ENCODE assay signal across 8 mouse cellular contexts in the genomic region with DNA sequence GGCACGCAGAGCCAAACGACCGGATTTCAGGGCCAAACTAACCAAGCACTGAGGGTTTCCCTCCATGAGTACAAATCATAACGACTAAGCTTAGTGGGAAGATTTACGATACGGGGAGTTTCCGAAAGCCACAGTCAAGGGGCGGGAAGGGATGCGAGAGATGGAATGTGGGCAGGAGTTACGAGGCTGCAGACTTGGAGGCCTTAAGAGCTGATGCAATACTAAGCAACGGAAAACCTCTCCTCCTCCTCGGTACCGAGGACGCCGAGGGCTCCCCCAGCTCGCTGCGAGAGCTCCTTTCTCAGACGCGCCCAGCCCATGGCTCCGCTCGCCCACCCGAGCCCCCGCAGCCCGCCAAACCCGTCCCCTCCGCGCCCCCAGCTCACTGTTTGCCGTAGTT. TPM values are rescaled to one million over a fixed set of nuclear protein-coding genes. Genes with fewer than 3 reads are reported as not detected.
DNase-seq lines count a peak whose midpoint lies in the region; ATAC-seq and TF ChIP-seq lines count a peak whose summit lies in the region.

No protein-coding gene starts in this region.

- no peaks in the 10 kb centered on the region for H3K9me3 ChIP-seq in hindbrain, embryonic 15.5 days

- TF ChIP-seq POLR2A in cortical plate, adult 2 months (IDR thresholded peaks at IDR 0.05; ENCODE audit: extremely low read depth, insufficient read depth, low read length): no peak

- H3K4me2 ChIP-seq in hindbrain, embryonic 15.5 days: peak overlapping the region; percentile 75

- TF ChIP-seq CTCF in cortical plate, adult 2 months (IDR thresholded peaks at IDR 0.05; ENCODE audit: extremely low read depth, insufficient read depth, low read length): no peak

- peak overlapping the region; percentile 87 for H3K9ac ChIP-seq in hindbrain, embryonic 15.5 days

- WGBS in hindbrain, embryonic 15.5 days: under 1% methylated on average over 28 of the region's 28 CpGs

- no peak for DNase-seq in frontal cortex, postnatal 14 days (ENCODE audit: low spot score in 2 of 2)
- DNase-seq in CD4-positive helper T cell, adult 2 months (ENCODE audit: low read depth, low spot score): peak; percentile 63
- no peak for DNase-seq in right cerebral cortex, postnatal 14 days
- no peak for DNase-seq in cerebellum, adult 11-12 months

- peak overlapping the region; percentile 67 for H3K4me3 ChIP-seq in cortical plate, adult 2 months (ENCODE audit: insufficient read depth, low read length)
- peak overlapping the region; percentile 98 for H3K4me3 ChIP-seq in hindbrain, embryonic 15.5 days

- H3K36me3 ChIP-seq in hindbrain, embryonic 15.5 days: peaks cover 30% of the 10 kb centered on the region

- peak; percentile 36; the same call in 1 of the 2 replicates for ATAC-seq in frontal cortex, adult (ENCODE audit: low TSS enrichment)
- ATAC-seq in hindbrain, embryonic 15.5 days (ENCODE audit: low FRiP score, low read depth): no peak
- ATAC-seq in megakaryocyte progenitor cell, adult 5-6 weeks (replicated peaks; ENCODE audit: poor library complexity): peak; percentile 45

- no peaks in the 10 kb centered on the region for H3K27me3 ChIP-seq in hindbrain, embryonic 15.5 days

- H3K4me1 ChIP-seq in cortical plate, adult 2 months (ENCODE audit: control insufficient read depth, insufficient read depth, low read length): no peaks in the 10 kb centered on the region
- peaks cover 12% of the 10 kb centered on the region for H3K4me1 ChIP-seq in hindbrain, embryonic 15.5 days (replicated peaks)

- no peak overlapping the region for H3K27ac ChIP-seq in cortical plate, adult 2 months (ENCODE audit: insufficient read depth, low read length)
- peak overlapping the region; percentile 84 for H3K27ac ChIP-seq in hindbrain, embryonic 15.5 days (replicated peaks)

RNA-seq across cellular contexts. Expression of a gene that starts 0.5 kb away (rescaled TPM):
- 102 and 103 TPM in 2 replicates for polyA plus RNA-seq in cortical plate, adult 2 months (2012; rRNA removed)
- 176 and 179 TPM in 2 replicates for polyA plus RNA-seq in hindbrain, embryonic 15.5 days (2015; fragmentation: Nextera tagmentation; extraction: Ambion mirVana)
- total RNA-seq in megakaryocyte progenitor cell, adult 5-6 weeks (2015): 198 and 210 TPM in 2 replicates
- 226 and 261 TPM in 2 replicates for total RNA-seq in megakaryocyte progenitor cell, adult 5-6 weeks (2017)

RNA-seq across cellular contexts. Expression of a gene that starts 19.0 kb away (rescaled TPM):
- polyA plus RNA-seq in cortical plate, adult 2 months (2012; rRNA removed): 0.84 and 0.93 TPM in 2 replicates
- polyA plus RNA-seq in hindbrain, embryonic 15.5 days (2015; fragmentation: Nextera tagmentation; extraction: Ambion mirVana): 0.46 and 0.52 TPM in 2 replicates
- 1.1 and 1.9 TPM in 2 replicates for total RNA-seq in megakaryocyte progenitor cell, adult 5-6 weeks (2015)
- 4.2 and 4.9 TPM in 2 replicates for total RNA-seq in megakaryocyte progenitor cell, adult 5-6 weeks (2017)

RNA-seq across cellular contexts. Expression of a gene that starts 19.9 kb away (rescaled TPM):
- polyA plus RNA-seq in cortical plate, adult 2 months (2012; rRNA removed): 41.8 and 42.3 TPM in 2 replicates
- 33.4 and 37.2 TPM in 2 replicates for polyA plus RNA-seq in hindbrain, embryonic 15.5 days (2015; fragmentation: Nextera tagmentation; extraction: Ambion mirVana)
- total RNA-seq in megakaryocyte progenitor cell, adult 5-6 weeks (2015): 33.0 and 36.3 TPM in 2 replicates
- total RNA-seq in megakaryocyte progenitor cell, adult 5-6 weeks (2017): 9.2 and 19.9 TPM in 2 replicates

RNA-seq across cellular contexts. Expression of a gene that starts 29.0 kb away (rescaled TPM):
- polyA plus RNA-seq in cortical plate, adult 2 months (2012; rRNA removed): 0.19 TPM in 1 of 2 replicates, not detected in the other
- not detected in 2 replicates for polyA plus RNA-seq in hindbrain, embryonic 15.5 days (2015; fragmentation: Nextera tagmentation; extraction: Ambion mirVana)
- 0.81 TPM in 1 of 2 replicates, not detected in the other for total RNA-seq in megakaryocyte progenitor cell, adult 5-6 weeks (2015)
- total RNA-seq in megakaryocyte progenitor cell, adult 5-6 weeks (2017): 0.29 and 1.1 TPM in 2 replicates
